Mouse (Mus musculus) midbrain, embryonic 14.5 days (tissue): ENCODE results near the gene Acy3. TPM values are rescaled to one million over a fixed set of nuclear protein-coding genes. Genes with fewer than 3 reads are reported as not detected.

ENCODE experiments used
- ATAC-seq: fragments of 200-750 bp; cut with Nextera tagmentation; 2 replicates; pipeline ENCODE4 v1.8.0; 2017; ENCODE audit warnings: moderate number of reproducible peaks, moderate library complexity; ENCODE audit not compliant: low FRiP score, low TSS enrichment
- DNase-seq: peaks from one replicate; pipeline ENCODE4 v3.0.0-alpha.2; 2015
- H3K27ac ChIP-seq: fragments of 300-500 bp; sonication (generic); replicated peaks from 2 replicates; pipeline ENCODE4 v1.5.1; 2014; ENCODE audit warnings: mild to moderate bottlenecking, low read depth, low read length, moderate library complexity
- H3K27me3 ChIP-seq: fragments of 300-500 bp; sonication (generic); 2 replicates; pipeline ENCODE4 v1.6.1; 2014; ENCODE audit warnings: low read length, control low read depth, mixed read lengths; ENCODE audit not compliant: control insufficient read depth, insufficient read depth
- H3K36me3 ChIP-seq: fragments of 300-500 bp; sonication (generic); 2 replicates; pipeline ENCODE4 v1.6.1; 2014; ENCODE audit warnings: low read length, control low read depth; ENCODE audit not compliant: control insufficient read depth, insufficient read depth
- H3K4me1 ChIP-seq: fragments of 300-500 bp; sonication (generic); 2 replicates; pipeline ENCODE4 v1.6.1; 2014; ENCODE audit warnings: mild to moderate bottlenecking, antibody characterized with exemption, low read length, control low read depth; ENCODE audit not compliant: control insufficient read depth, insufficient read depth
- H3K4me2 ChIP-seq: fragments of 300-500 bp; sonication (generic); 2 replicates; pipeline ENCODE4 v1.6.1; 2014; ENCODE audit warnings: mild to moderate bottlenecking, low read length, moderate library complexity
- H3K4me3 ChIP-seq: fragments of 300-500 bp; sonication (generic); replicated peaks from 2 replicates; pipeline ENCODE4 v1.5.1; 2014; ENCODE audit warnings: low read depth, low read length
- H3K9ac ChIP-seq: fragments of 300-500 bp; sonication (generic); replicated peaks from 2 replicates; pipeline ENCODE4 v1.6.1; 2014; ENCODE audit warnings: mild to moderate bottlenecking, low read length, moderate library complexity
- H3K9me3 ChIP-seq: fragments of 300-500 bp; sonication (generic); 2 replicates; pipeline ENCODE4 v1.6.1; 2016; ENCODE audit warnings: low read length, control low read depth, mixed read lengths; ENCODE audit not compliant: control insufficient read depth
- WGBS: fragments of 180-500 bp; shearing (Covaris S2); extraction: QIAGEN DNeasy Blood & Tissue Kit; methylation state at CpG from one replicate; pipeline ENCODE4 v1.1.7; 2014; 5-methylcytosine and 5-hydroxymethylcytosine counted together
- polyA plus RNA-seq: library from polyadenylated mRNA; unstranded; fragments of >200 nt; fragmentation: Nextera tagmentation; extraction: Ambion mirVana; gene quantifications from 2 replicates; pipeline ENCODE4 v1.2.1, GENCODE M21; 2014

Acy3 gene
- polyA plus RNA-seq, result 0.96 and 2.2 TPM in 2 replicates

DNA sequence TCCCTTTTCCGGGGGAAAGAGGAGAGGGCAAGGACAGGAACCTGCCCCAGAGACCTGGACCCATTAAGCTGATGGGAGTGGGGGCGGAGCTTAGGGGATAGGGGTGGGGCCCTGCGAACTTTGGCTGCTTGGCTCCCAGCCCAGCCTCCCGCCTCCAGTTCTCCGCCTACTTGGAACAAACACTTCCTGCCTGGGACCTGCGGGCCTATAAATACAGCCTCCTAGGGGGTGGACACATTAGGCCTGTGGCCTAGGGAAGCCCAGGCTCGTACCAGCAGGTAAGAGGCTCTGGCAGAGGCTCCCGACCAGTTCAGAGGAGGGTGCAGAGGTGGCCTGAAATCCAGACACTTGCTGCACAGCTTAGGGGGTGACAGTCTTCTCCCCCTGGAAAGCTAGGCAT is at the start of gene Acy3:
Gene Acy3 (plus strand): TSS at position 237 of the 400 bp plus-strand sequence.
- no peak within 1 kb of the TSS for H3K27ac ChIP-seq
- WGBS, result 15% methylated on average over 8 of the region's 8 CpGs
- no peaks in the 10 kb centered on the region for H3K9me3 ChIP-seq
- H3K27me3 ChIP-seq, result no peaks in the 10 kb centered on the region
- ATAC-seq, result no peak
- H3K4me1 ChIP-seq, result no peaks in the 10 kb centered on the region
- no peak within 1 kb of the TSS for H3K4me3 ChIP-seq
- H3K9ac ChIP-seq, result no peak within 1 kb of the TSS; the same call in 1 of the 2 replicates
- DNase-seq, result peak; percentile 48
- H3K36me3 ChIP-seq, result no peaks in the 10 kb centered on the region
- no peak within 1 kb of the TSS for H3K4me2 ChIP-seq

GRCm38 (mm10) chr19:3942315-3942714 is 44.1 kb upstream of the Acy3 start:
- Histone ChIP-seq H3K4me2 (no peak overlapping the region), H3K4me1 (no peaks in the 10 kb centered on the region), H3K4me3 (no peak overlapping the region), H3K27ac (no peak overlapping the region), H3K36me3 (no peaks in the 10 kb centered on the region), H3K27me3 (no peaks in the 10 kb centered on the region), H3K9ac (no peak overlapping the region), H3K9me3 (no peaks in the 10 kb centered on the region)
- ATAC-seq, result no peak
- 88% methylated on average over 7 of the region's 7 CpGs for WGBS
- DNase-seq, result no peak

- Histone ChIP-seq H3K27ac (no peak overlapping the region), H3K9me3 (no peaks in the 10 kb centered on the region), H3K4me1 (no peaks in the 10 kb centered on the region), H3K9ac (no peak overlapping the region), H3K27me3 (no peaks in the 10 kb centered on the region), H3K4me2 (no peak overlapping the region), H3K4me3 (no peak overlapping the region), H3K36me3 (no peaks in the 10 kb centered on the region)
- WGBS, result 23% methylated on average over 27 of the region's 27 CpGs
- no peak for ATAC-seq
- DNase-seq, result no peak
Observed at GRCm38 (mm10) chr19:3942986-3943735, 43.2 kb upstream of the Acy3 start.

GRCm38 (mm10) chr19:3945872-3946564 is 40.4 kb upstream of the Acy3 start:
- no peak overlapping the region for H3K27ac ChIP-seq
- no peak overlapping the region for H3K4me2 ChIP-seq
- no peak overlapping the region for H3K4me3 ChIP-seq
- DNase-seq (no peak), ATAC-seq (no peak)
- no peaks in the 10 kb centered on the region for H3K9me3 ChIP-seq
- H3K36me3 ChIP-seq, result no peaks in the 10 kb centered on the region
- no peak overlapping the region for H3K9ac ChIP-seq
- H3K4me1 ChIP-seq, result no peaks in the 10 kb centered on the region
- no peaks in the 10 kb centered on the region for H3K27me3 ChIP-seq
- WGBS, result 38% methylated on average over 10 of the region's 10 CpGs

DNA sequence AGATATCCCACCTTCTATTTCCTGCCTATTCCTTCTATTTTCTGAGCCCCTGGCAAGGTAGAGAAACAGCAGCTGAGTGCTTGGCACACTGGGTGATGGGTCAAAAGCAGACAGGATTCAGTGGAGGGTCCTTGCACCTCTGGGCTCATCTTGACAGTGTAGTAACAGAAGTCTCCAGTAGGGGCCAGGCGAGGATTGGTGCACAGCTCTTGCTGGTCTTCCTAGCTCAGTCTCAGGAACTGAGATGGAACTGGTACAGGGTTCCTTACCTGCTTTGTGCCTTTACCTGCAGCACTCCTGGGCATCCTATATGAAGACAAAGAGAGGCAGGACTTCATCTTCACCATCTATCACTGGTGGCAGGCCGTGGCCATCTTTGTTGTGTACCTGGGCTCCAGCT is 39.7 kb upstream of the Acy3 start:
- H3K27ac ChIP-seq, result no peak overlapping the region
- no peak overlapping the region for H3K9ac ChIP-seq
- ATAC-seq (peak; percentile 50; the same call in 1 of the 2 replicates), DNase-seq (peak; percentile 85)
- 18% methylated on average over 2 of the region's 2 CpGs for WGBS
- no peaks in the 10 kb centered on the region for H3K36me3 ChIP-seq
- no peaks in the 10 kb centered on the region for H3K4me1 ChIP-seq
- no peak overlapping the region for H3K4me3 ChIP-seq
- H3K27me3 ChIP-seq, result no peaks in the 10 kb centered on the region
- no peak overlapping the region for H3K4me2 ChIP-seq
- no peaks in the 10 kb centered on the region for H3K9me3 ChIP-seq

DNA sequence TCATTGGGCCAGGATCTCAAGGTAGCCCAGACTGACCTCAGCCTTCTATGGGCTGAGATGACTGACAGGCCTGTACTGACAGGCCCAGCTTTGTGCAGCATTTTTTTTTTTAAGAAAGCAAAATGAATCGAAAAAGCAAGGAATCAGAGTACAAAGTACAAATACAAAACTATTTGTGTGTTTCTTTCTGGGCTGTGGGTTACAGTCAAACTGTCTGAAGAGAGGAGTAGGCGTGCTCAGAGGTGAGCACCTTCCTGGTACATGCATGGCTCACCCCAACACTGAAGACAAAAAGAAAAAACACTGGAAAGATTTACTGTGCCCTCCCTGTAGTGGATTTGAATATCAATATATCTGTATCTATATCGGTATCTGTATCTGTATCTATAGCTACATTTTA is 38.6 kb upstream of the Acy3 start:
- H3K4me1 ChIP-seq, result no peaks in the 10 kb centered on the region
- H3K27me3 ChIP-seq, result no peaks in the 10 kb centered on the region
- ATAC-seq, result no peak
- no peak overlapping the region for H3K9ac ChIP-seq
- H3K4me3 ChIP-seq, result no peak overlapping the region
- no peaks in the 10 kb centered on the region for H3K9me3 ChIP-seq
- H3K36me3 ChIP-seq, result no peaks in the 10 kb centered on the region
- H3K27ac ChIP-seq, result no peak overlapping the region
- DNase-seq, result no peak
- no peak overlapping the region for H3K4me2 ChIP-seq
- WGBS, result 74% methylated on average over 3 of the region's 3 CpGs

GRCm38 (mm10) chr19:3948546-3948945 is 37.8 kb upstream of the Acy3 start:
- H3K4me1 ChIP-seq, result no peaks in the 10 kb centered on the region
- H3K4me2 ChIP-seq, result no peak overlapping the region
- no peak overlapping the region for H3K27ac ChIP-seq
- no peak overlapping the region for H3K4me3 ChIP-seq
- no peaks in the 10 kb centered on the region for H3K9me3 ChIP-seq
- no peak overlapping the region for H3K9ac ChIP-seq
- H3K27me3 ChIP-seq, result no peaks in the 10 kb centered on the region
- 73% methylated on average over 14 of the region's 14 CpGs for WGBS
- no peak for ATAC-seq
- H3K36me3 ChIP-seq, result no peaks in the 10 kb centered on the region
- DNase-seq, result no peak

DNA sequence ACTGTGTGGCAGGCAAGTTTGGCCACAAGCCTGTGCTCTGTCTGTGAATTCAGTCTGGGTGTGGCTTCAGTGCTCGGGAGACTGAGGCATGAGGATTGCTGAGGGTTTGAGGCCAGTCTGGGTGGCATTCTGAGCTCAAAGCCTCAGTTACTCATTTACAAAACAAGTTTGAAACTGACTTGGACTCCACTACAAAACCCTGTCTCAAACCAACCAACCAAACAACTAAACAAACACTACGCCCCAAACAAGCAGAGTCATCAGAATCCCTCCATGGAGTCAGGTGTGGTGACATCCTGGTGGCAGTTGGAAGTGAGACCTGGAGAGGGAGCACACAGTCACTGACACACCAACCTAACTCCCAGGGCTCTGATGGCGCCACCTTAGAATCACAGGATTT is 36.0 kb upstream of the Acy3 start:
- 79% methylated on average over 3 of the region's 3 CpGs for WGBS
- no peaks in the 10 kb centered on the region for H3K9me3 ChIP-seq
- ATAC-seq (no peak), DNase-seq (no peak)
- no peaks in the 10 kb centered on the region for H3K4me1 ChIP-seq
- no peak overlapping the region for H3K4me3 ChIP-seq
- no peaks in the 10 kb centered on the region for H3K27me3 ChIP-seq
- H3K9ac ChIP-seq, result no peak overlapping the region
- H3K27ac ChIP-seq, result no peak overlapping the region
- H3K4me2 ChIP-seq, result no peak overlapping the region
- H3K36me3 ChIP-seq, result no peaks in the 10 kb centered on the region

DNA sequence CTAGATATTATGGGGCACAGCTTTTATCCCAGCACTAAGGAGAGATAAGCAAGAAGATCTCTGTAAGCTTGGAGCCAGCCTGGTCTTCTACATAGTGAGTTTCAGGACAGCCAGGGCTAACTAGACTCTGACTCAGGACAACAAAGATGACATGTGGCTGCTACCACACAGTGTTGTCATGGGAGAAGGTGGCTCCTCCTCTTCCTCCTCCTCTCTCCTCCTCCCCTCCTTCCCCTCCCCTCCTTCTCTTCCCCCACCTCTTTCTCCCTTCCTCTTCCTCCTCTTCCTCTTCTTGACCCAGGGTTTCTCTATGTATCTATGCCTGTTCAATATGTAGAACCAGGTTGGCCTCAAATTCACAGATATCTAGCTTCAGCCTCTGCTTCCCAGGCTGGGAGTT is 34.9 kb upstream of the Acy3 start:
- no peaks in the 10 kb centered on the region for H3K4me1 ChIP-seq
- H3K9me3 ChIP-seq, result no peaks in the 10 kb centered on the region
- no peak overlapping the region for H3K9ac ChIP-seq
- no peaks in the 10 kb centered on the region for H3K27me3 ChIP-seq
- H3K4me3 ChIP-seq, result no peak overlapping the region
- ATAC-seq, result no peak
- no peak overlapping the region for H3K4me2 ChIP-seq
- H3K27ac ChIP-seq, result no peak overlapping the region
- no peak for DNase-seq
- no peaks in the 10 kb centered on the region for H3K36me3 ChIP-seq
